Mouse (Mus musculus) testis, adult 2 months (tissue): Measurements from ENCODE around the gene Rufy1.

Experiments used
- CTCF ChIP-seq: fragments of 200-500 bp; IDR thresholded peaks from 2 replicates; pipeline ENCODE4 v1.5.1; 2012; ENCODE audit warnings: low read depth, mild to moderate bottlenecking, inconsistent platforms, low read length, moderate library complexity; ENCODE audit not compliant: control insufficient read depth, insufficient read depth, insufficient replicate concordance
- POLR2A ChIP-seq: fragments of 200-500 bp; IDR thresholded peaks from 2 replicates; pipeline ENCODE4 v1.6.1; 2012; ENCODE audit warnings: low read depth, mild to moderate bottlenecking, inconsistent platforms, low read length, moderate library complexity; ENCODE audit not compliant: control insufficient read depth

DNA sequence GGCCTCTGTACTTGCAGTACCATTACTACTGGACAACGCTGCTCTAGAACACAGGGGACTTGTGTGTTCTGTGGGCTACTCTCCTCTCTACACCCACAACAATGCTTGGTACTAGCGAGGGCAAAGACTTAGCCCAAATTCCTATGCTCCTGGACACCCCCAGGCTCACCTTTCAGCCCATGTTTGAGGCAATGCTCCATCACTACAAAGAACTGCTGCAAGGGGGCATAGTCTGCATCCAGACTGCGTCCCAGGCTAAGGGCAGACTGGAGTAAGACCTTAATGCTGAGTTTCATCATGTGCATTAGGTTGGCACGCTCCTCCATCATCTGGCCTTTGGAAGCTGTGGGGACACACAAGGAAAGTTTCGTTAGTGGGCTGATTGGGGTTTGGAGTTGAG is 9.5 kb downstream of the Rufy1 start:
- TF ChIP-seq CTCF: no peak
- TF ChIP-seq POLR2A: no peak
